Mouse (Mus musculus): ENCODE results near the gene Smim11.

The Smim11 gene

DNA sequence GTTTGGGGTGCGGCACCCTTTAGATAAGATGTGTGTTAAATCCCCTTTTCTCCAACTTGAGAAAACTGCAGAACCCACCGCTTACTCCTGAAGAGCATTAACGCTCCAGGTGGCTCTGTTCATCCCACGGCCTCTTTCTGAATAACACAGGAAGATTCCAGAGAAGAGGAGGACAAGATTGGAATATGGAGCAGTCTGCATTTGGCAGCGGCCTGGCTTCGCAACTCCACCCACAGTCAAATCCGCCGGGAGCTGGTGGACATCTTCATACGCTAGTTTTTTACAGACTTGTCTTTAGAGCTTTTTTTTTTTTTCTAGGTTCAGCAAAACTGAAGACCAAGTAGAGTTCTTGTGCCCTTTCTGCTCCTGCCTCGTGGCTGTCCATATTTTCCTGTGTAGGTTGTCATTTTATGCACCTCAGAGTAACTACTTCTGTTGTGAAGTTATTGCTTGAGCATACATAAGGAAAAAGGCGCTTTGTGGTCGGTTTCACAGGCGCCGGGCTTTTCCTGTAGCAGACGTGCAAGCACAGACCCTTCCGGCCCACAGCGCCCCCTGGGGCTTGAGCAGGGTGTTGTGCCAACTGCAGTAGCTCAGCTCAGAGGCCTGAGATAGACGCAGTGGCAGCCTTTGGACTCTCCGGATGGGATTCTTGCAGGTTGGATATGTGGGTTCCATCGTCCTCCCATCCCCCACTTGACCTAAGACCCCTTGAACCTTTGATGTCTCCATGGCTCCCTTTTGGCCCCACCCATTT lies 18.4 kb downstream of the Smim11 start:
- in situ Hi-C loops (cut with MboI; ENCODE audit: low sequenced_read_pairs), result no loop called here

DNA sequence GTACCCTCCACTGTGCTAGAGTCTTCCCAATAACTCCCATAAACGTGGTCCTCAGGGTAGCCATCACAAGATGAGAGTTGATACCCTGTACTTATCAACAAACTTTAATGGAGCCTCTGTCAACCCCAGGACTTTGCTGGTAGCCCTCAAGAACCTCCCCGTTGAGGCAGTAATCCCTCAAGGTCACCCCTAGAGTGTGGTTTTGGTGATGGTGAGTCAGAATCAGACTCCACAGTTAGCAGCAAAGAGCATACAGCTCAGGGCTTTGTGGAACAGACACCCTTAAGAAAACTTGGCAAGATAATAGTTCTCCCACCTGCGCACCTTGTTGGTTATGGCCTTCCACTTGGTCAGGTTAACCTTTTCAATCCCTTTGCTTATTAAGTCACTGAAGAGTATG lies 19.3 kb downstream of the Smim11 start:
- in situ Hi-C loops (cut with MboI; ENCODE audit: low sequenced_read_pairs), result no loop called here

DNA sequence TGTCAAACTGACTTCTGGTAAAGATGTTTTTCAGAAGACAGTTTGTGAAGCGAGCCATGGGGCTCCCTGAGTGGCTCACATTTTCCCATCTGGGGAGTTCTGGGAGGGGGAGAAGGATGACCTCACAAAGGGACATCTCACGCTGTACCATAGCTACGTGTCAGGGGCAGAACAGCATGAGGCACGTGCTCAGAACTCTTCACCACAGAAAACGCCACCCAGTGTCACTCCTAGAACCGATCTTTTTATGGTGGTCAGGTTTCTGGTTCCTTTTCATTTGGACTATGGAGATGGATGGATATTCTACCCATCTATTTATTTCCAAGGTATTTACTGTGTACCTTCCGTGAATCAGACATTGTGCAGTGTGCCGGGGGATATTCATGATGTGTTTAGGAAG lies 20.3 kb downstream of the Smim11 start, which contains the start of gene Fam243:
Gene Fam243 (minus strand): TSS at position 101 of the 400 bp plus-strand sequence.
- in situ Hi-C loops (cut with MboI; ENCODE audit: low sequenced_read_pairs), result no loop called here

DNA sequence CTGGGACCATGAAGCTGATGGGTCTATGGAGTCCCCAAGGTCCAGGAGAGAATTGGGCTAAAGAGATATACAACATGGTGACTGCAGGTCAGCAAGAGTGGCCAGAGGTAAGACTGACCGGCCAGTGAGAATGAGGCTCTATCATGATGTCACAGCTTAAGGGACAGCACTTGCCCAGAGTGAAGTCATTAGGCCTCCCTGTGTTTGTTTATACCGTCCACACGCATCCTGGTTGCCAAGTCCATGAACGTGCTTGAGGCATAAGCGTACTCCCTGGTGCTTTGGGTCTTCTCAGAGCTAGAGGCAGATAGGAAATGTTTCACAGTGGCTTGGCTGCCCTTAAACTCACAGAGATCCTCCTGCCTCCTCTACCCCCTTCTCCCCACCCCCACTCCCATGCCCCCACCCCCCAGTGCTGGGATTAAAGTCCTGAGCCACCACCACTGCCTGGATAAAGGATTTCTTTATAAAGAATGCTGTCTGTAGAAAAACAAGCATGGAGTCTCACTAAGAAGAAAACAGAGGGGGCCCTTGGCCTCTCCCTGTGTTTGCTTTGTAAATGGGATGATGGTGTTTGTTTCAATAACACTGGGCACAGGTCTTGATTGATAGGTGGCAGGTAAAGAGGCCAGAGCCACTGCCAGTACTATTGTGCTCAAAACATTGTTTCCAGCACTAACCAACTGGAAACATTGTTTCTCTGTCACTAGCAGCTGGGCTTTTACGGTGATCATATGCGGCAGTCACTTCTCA lies 23.4 kb downstream of the Smim11 start:
- in situ Hi-C loops (cut with MboI; ENCODE audit: low sequenced_read_pairs), result no loop called here

DNA sequence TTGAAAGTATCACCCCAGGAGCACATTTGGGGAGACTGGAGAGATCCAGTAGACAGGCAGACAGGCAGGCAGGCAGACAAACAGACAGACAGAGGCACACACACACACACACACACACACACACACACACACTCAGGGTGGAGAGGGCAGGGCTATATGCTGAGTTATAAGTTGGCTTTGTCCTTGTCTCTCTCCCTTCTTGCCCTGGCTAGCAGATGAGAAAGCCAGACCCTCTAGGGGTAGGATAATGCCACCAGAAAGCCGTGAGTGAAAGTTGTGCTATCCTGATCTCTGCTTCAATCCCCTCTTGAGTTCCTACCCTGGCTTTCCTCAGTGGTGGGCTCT lies 23.9 kb downstream of the Smim11 start:
- in situ Hi-C loops (cut with MboI; ENCODE audit: low sequenced_read_pairs), result no loop called here

DNA sequence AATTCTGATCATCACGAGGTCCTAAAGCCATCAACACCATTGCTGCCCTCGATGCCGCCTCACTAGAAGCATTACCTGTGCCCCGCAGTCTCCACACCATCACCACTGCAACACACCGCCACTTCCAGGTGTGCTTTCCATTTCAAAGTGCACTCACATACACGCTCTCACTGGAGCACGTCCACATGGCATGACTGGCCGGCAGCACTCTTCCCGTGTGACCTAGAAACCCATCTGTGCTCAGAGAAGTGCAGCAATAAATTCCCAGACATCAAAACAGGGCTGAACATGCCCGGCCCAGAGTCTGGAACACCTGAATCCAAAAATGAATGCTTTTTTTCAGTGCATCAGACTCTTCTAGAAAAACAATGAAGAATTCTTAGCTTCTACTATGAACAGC lies 26.8 kb downstream of the Smim11 start:
- in situ Hi-C loops (cut with MboI; ENCODE audit: low sequenced_read_pairs), result no loop called here

DNA sequence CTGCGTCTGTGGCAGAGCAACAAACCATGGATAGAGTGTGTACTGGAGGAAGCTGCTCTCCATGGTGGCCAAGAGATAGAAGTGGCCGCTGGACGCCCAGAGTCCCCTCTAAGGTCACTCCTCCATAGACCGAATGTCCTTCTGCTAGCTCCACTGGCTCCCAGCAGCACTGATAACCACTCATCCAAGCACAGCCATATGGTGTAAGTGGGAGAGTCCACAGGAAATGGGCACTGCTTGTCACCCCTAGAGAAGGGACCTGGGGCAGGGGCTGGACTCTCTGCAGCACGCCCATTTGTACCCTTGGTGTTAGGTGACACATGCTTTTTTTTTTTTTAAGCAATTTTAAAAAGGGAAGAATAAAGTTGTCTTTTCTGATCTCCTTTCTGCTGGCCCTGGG lies 29.9 kb downstream of the Smim11 start:
- in situ Hi-C loops (cut with MboI; ENCODE audit: low sequenced_read_pairs), result no loop called here

DNA sequence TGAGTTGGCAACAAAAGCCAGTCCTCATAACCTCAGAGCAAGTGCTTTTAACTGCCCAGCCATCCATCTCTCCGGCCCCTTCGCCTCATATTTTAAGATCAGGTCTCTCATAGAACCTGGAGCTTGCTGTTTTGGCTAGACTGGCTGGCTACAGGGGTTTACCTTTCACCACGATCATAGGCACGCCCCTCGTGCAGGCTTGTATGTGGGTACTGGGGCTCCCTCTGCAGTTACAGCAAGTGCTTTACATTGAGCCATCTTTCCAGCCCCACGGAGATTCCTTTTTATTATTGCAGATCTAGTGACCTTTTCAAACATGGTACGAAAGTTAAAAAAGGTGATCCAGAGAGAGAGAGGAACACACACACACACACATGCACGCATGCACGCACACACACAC lies 33.5 kb downstream of the Smim11 start:
- in situ Hi-C loops (cut with MboI; ENCODE audit: low sequenced_read_pairs), result no loop called here

DNA sequence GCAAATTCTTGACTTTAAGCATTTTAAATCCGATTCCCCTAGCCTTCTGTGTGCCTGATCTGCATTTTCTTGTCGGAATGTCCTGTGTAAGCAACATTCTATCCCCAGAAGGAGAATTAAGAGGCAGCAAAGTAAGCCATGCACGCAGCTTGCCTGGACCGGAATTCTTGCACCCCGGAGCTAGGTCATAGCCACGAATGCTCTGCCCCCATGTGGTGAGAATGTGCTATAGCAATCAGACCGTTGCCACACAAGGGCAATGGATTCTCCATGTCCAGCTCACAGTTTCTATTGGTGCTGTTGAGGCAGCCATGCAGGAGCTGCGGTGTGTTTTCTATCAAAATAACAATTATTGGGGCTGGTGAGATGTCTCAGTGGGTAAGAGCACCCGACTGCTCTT lies 35.2 kb downstream of the Smim11 start:
- in situ Hi-C loops (cut with MboI; ENCODE audit: low sequenced_read_pairs), result no loop called here

DNA sequence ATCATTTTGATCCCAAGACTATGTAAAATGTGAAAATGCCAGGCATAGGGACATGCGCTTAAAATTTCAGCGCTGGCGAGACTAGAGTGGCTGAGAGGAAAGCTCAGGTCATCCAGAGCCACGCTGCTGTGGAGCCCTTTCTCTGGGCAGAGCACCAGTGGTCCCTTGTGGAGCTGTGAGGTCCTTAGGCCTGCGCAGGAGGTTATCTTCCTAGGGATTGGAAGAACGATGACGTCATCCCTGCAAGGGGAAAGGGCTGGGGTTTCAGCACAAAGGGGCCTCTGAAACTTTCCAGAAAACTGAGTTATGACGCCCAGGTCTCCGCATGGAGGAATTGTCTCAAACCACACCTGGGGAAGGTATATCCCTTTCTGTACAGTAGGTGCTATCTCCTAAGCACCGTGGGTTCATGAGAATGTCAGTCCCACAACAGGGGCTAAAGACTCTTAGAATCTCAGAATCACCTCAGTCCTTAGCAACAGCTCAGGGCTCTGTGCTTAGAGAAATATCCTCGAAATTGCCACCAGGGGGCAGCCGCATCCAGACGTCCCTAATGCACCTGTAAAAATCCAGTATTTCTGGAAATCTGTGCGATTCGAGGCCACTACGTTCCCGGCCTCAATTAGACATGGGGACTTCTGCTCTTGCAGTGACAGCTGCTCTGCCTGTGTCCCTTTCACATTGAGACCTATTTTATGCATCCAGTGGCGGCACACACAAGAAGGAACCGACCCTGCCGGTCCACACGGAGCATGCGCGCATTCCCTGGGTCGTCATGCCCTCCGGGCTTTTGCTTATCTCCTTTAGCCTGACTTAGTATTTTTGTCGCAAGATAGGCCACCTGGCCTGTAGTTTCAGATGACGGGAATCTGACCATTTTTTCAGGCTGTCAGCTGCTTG lies 39.8 kb downstream of the Smim11 start:
- in situ Hi-C loops (cut with MboI; ENCODE audit: low sequenced_read_pairs), result loop anchor here (10.0 kb wide), 1 partner anchor 104 kb away; no protein-coding TSS in a partner anchor

DNA sequence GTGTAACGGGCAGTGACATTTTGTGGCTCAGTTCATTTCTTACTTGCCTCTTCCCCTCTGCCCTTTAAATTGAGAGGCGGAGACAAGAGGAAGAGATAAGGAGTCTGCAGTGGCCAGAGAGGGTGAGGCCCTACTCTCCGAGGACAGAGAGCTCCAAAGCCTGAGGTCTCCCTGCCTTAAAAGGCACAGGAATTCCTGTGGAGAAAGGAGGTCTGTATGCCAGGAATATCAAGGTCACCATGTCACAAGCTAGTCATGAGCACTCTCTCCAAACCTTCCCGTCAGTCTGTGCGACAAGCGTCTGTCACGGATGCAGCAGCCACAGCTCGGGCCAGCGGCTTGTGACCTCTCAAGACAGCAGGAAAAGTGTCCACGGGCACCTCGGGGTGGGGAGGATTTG lies 44.1 kb downstream of the Smim11 start:
- in situ Hi-C loops (cut with MboI; ENCODE audit: low sequenced_read_pairs), result loop anchor here (10.0 kb wide), 1 partner anchor 100 kb away; no protein-coding TSS in a partner anchor

DNA sequence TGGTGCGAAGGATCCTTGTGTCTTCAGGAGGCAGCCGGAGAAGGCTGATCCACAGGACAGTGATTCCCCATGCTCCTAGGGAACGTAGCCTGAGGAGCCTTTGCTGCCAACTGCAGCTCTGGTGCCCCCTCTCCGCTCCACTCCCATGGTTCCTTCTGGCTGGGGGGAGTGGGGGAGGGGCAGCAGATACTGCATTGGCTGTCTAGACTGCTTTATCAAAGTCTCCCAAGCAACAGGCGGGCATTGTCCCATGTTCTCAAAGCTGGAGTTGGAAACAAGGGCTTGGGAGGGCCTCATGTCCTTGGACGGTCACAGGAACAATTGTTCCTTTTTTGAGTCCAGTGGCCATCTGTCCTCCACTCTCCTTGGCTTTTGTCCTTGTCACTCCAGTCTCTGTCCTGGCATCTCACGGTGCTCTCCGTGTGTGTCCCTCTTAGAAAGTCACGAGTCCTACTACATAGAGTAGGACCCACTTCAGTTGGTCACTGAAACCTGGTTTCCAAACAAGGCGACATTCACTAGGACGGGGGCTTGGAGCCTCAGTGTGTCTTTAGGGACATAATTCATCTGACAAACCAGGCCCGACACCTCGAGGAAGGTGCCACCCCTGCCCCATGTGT lies 45.3 kb downstream of the Smim11 start:
- in situ Hi-C loops (cut with MboI; ENCODE audit: low sequenced_read_pairs), result loop anchor here (10.0 kb wide), 1 partner anchor 98 kb away; no protein-coding TSS in a partner anchor

DNA sequence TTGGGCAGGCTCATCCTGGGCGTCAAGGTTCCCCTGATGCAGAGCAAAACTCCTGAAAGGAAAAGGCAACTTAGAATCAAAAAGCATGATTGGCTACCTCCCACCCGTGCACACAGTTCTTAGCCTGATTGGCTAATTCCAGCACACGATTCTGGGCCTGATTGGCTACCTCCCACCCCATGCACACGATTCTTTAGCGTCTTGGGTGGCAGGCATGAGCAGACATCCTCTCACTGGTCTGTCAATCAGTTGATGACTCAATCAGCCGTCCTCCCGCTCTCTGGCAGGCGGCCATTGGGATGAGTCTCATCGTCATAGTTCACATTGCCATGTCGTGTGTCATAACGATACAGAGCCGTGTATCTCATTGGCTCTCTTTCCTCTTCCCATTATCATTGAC lies 47.9 kb downstream of the Smim11 start:
- in situ Hi-C loops (cut with MboI; ENCODE audit: low sequenced_read_pairs), result loop anchor here (10.0 kb wide), 1 partner anchor 96 kb away; no protein-coding TSS in a partner anchor

DNA sequence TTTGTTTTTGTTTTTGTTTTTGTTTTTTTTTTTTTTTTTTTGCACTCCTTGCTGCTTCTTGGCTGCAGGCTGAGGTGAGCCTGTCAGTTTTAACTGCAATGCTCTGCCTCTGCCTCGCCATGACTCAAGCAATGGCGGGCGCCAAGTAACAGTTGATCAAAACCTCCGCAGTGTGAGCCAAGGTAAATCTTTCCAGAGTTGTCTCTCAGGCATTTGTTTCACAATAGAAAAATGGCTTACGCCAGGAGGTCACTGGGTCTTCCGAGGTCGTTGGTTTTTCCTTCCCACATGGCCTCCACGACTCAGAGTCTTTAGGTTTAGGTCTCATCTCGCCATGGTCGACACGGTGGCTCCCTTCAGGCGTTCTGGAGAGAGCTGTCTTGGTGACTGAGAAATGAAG lies 52.2 kb downstream of the Smim11 start:
- in situ Hi-C loops (cut with MboI; ENCODE audit: low sequenced_read_pairs), result no loop called here

DNA sequence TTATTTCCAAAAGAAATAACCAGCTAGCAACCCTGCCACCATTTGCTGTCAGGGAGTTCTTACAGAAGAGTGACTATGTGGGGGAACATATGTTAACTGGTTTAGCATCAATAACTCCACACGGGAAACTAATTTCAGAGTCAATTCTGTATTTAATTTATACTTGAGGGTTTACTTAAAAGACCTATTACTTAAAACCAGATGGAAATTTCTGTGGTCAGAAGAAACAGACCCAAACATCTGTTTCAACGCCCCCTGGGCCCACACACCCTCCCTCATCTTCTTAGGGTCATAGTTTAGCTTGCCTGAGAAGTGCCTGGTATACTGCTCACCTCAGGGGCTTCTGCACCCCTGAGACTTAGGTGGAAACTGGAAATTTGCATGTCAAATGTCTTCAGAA lies 52.8 kb downstream of the Smim11 start:
- in situ Hi-C loops (cut with MboI; ENCODE audit: low sequenced_read_pairs), result no loop called here

DNA sequence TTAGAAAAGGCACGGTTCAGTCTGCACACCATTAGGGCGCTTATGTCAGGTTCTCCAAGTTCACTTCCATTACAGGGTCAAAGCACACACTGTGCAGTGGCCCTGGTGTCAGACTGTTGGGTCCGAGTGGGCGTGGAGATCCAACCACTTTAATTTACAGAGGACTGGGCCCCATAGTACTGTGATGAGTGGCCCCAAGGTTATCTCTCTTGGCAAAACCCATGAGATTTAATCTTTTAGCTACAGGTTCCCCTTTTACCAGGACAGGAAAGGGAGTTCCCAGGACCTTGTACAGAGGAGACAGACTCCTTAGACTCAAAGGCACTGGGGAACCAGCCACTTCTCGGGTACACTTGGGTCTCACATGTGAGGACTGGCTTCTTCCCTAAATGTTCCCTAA lies 54.3 kb downstream of the Smim11 start:
- in situ Hi-C loops (cut with MboI; ENCODE audit: low sequenced_read_pairs), result no loop called here

DNA sequence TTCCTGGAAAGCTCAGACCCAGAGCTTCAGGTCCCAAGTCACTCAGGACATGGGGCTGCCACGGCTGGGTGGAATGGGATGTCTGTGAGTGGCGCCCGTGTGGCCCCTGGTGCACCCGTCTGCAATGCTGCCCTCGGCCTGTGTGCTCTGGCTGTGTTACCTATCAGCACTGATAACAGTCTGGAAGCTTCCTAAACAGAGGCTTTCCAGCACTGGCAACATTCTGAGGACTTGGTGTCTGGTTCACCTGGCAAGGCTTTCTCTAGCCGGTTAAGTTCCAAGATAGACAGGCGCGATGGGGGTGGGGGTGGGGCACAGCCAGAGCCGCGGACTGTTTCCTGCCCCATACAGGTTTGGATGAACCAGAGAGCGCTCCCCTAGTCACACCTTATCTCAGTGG lies 54.9 kb downstream of the Smim11 start:
- in situ Hi-C loops (cut with MboI; ENCODE audit: low sequenced_read_pairs), result no loop called here

DNA sequence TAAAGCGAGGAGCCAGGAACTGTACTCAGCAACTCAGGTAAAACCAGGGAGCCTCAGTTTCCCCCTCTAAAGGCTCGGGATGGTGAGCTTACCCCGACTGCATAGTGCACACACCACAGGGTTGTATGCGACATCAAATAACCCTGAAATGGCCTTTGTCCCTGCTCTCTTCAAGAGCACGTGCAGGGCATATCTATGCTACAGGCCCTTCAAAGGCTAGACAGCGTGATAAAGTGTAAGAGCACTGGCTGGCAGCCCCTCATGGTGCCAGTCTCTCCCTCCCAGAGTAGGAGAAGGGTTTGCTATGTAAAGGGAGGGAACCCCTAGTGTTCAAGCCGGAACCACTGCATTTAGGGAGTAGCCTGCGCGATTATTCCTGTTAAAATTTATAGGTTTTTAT lies 55.9 kb downstream of the Smim11 start:
- in situ Hi-C loops (cut with MboI; ENCODE audit: low sequenced_read_pairs), result no loop called here

DNA sequence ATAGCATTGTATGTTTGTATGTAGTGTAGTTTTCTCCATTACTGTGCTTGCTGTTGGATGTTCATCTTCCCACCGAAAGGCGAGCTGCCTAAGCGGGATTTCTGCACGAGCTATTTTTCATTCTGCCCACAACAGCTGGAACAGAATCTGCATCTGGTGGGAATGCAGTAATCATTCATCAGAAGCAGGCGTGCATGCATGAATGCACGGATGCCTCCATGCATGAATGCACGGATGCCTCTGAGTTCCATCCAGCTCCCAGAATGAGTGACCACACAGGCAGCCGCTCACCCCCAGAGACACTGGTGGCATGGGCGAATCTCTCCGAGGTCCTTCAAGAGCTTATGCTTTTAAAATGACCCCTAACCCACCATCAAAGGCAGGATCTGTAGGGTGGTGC lies 56.5 kb downstream of the Smim11 start:
- in situ Hi-C loops (cut with MboI; ENCODE audit: low sequenced_read_pairs), result no loop called here

DNA sequence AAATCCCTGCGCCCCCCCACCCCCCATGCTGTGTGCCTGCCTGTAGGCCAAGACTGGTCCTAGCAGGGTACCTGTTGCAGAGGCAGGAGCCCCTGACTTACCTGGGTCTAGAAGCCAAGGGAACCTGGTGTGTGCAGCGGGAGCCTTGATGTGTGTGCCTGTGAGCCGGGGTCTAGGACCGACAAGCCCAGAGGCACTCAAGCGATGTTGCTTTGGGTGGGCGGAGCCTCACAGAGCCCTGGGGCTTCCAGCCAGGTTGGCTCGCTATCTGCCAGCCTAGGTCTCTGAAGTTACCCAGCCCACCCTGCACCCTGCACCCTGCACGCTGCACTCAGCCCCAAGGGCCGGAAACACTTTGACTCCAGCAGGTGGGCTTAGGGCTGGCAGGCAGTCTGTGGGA lies 57.6 kb downstream of the Smim11 start:
- in situ Hi-C loops (cut with MboI; ENCODE audit: low sequenced_read_pairs), result no loop called here

DNA sequence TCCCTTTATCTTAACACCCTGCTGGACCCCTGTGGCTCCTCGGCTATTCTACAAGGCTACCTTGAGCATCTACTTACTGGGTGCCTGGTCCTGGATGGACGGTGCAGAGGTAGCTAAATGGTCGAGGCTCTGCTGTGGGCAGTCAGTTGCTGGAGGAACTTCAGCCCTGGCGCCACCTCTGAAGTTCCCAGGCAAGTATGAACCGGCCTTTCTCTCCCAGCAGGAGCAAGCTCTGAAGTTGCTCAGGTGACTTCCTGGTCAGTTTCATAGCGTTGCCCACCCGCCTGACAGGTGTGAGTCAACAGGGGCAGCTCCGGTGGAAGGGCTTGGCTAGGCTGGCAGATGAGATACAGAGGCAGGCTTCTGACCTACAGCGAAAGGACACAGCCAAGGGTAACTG lies 58.1 kb downstream of the Smim11 start, which contains the start of gene Kcne1:
Gene Kcne1 (minus strand): TSS at position 240 of the 400 bp plus-strand sequence.
- in situ Hi-C loops (cut with MboI; ENCODE audit: low sequenced_read_pairs), result no loop called here
